Mouse (Mus musculus) intestine, embryonic 14.5 days (tissue): ENCODE data around the gene Lims1. TPM values are rescaled to one million over a fixed set of nuclear protein-coding genes. Genes with fewer than 3 reads are reported as not detected.

ENCODE experiments used
- ATAC-seq: fragments of 200-750 bp; cut with Nextera tagmentation; replicated peaks from 2 replicates; pipeline ENCODE4 v1.8.0; 2017; ENCODE audit warnings: low read depth, moderate number of reproducible peaks, moderate TSS enrichment, moderate library complexity; ENCODE audit not compliant: low FRiP score, low TSS enrichment
- DNase-seq: peaks from one replicate; pipeline ENCODE4 v3.0.0-alpha.2; 2018; ENCODE audit warnings: low spot score
- H3K27ac ChIP-seq: fragments of 300-500 bp; sonication (generic); 2 replicates; pipeline ENCODE4 v1.5.1; 2014; ENCODE audit warnings: low read depth, mild to moderate bottlenecking, control low read depth
- H3K27me3 ChIP-seq: fragments of 300-500 bp; sonication (generic); replicated peaks from 2 replicates; pipeline ENCODE4 v1.6.1; 2014; ENCODE audit warnings: low read length, control low read depth; ENCODE audit not compliant: control insufficient read depth, insufficient read depth
- H3K36me3 ChIP-seq: fragments of 300-500 bp; sonication (generic); 2 replicates; pipeline ENCODE4 v1.6.1; 2014; ENCODE audit warnings: low read length, control low read depth; ENCODE audit not compliant: control insufficient read depth, insufficient read depth
- H3K4me1 ChIP-seq: fragments of 300-500 bp; sonication (generic); replicated peaks from 2 replicates; pipeline ENCODE4 v1.6.1; 2014; ENCODE audit warnings: low read length, control low read depth, mixed read lengths; ENCODE audit not compliant: control insufficient read depth, insufficient read depth
- H3K4me2 ChIP-seq: fragments of 300-500 bp; sonication (generic); 2 replicates; pipeline ENCODE4 v1.6.1; 2014; ENCODE audit warnings: low read length
- H3K4me3 ChIP-seq: fragments of 300-500 bp; sonication (generic); 2 replicates; pipeline ENCODE4 v1.5.1; 2014; ENCODE audit warnings: low read depth, low read length, control low read depth, mixed read lengths
- H3K9ac ChIP-seq: fragments of 300-500 bp; sonication (generic); 2 replicates; pipeline ENCODE4 v1.6.1; 2014; ENCODE audit warnings: mild to moderate bottlenecking, low read length
- H3K9me3 ChIP-seq: fragments of 300-500 bp; sonication (generic); 2 replicates; pipeline ENCODE4 v1.6.1; 2016; ENCODE audit warnings: low read length, control low read depth; ENCODE audit not compliant: control insufficient read depth
- WGBS: fragments of 180-500 bp; shearing (Covaris S2); extraction: QIAGEN DNeasy Blood & Tissue Kit; methylation state at CpG from one replicate; pipeline ENCODE4 v1.1.7; 2014; 5-methylcytosine and 5-hydroxymethylcytosine counted together
- polyA plus RNA-seq: library from polyadenylated mRNA; unstranded; fragments of >200 nt; fragmentation: Nextera tagmentation; extraction: Ambion mirVana; gene quantifications from 2 replicates; pipeline ENCODE4 v1.2.1, GENCODE M21; 2014

Gene Lims1
- polyA plus RNA-seq, 1 experiment from 2014 or later = 134 TPM

DNA sequence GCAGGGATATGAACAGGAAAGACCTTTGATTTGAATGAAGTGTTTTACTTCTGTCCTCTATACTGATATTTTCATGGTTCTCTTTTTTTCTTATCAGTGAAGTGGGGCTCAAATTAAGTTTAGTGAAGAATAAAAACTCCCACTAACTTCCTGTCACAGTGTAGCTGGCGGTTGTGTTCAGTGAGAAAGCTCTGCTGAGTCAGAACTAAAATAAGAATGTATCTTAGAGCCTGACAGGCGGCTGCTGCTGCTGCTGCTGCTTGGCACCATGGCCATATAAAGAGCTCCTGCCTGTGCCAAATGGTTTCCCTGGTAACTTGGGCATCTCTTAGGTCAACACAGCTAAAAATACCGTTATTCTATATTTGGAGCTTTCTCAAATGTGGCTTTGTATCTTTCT lies 60.0 kb downstream of the Lims1 start:
- Histone ChIP-seq H3K9me3 (no peaks in the 10 kb centered on the region), H3K4me2 (no peak overlapping the region), H3K36me3 (no peaks in the 10 kb centered on the region), H3K4me3 (no peak overlapping the region), H3K9ac (no peak overlapping the region), H3K27ac (peak overlapping the region; percentile 86), H3K27me3 (no peaks in the 10 kb centered on the region), H3K4me1 (peaks cover 27% of the 10 kb centered on the region)
- DNase-seq = no peak
- WGBS = 20% methylated on average over 3 of the region's 3 CpGs
- peak; percentile 51; the same call in 1 of the 2 replicates for ATAC-seq

DNA sequence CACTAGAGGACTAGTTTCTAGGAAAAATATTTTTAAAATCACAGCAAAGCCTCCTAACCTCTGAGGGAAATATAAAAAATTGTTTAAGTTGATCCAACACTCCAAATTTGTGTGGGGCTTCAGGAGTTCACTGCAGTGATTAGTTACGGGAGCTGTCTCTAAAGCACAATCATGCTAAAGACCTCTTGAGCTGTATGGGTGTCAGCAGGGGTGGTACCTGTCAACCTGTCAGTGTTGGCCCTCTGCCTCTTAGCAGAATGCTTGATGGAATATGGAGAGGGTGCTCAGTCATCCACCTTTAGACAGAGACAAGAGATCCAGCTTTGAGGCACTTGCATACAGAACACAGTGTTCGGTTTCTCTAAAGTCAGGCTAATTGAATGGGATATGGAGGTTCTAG lies 60.5 kb downstream of the Lims1 start:
- ATAC-seq = no peak
- H3K36me3 ChIP-seq = no peaks in the 10 kb centered on the region
- peak overlapping the region; percentile 86 for H3K27ac ChIP-seq
- H3K27me3 ChIP-seq = no peaks in the 10 kb centered on the region
- DNase-seq = peak; percentile 47
- no peaks in the 10 kb centered on the region for H3K9me3 ChIP-seq
- WGBS = 57% methylated on average over 2 of the region's 2 CpGs
- H3K9ac ChIP-seq = no peak overlapping the region
- H3K4me1 ChIP-seq = peaks cover 27% of the 10 kb centered on the region
- H3K4me2 ChIP-seq = no peak overlapping the region
- H3K4me3 ChIP-seq = no peak overlapping the region

DNA sequence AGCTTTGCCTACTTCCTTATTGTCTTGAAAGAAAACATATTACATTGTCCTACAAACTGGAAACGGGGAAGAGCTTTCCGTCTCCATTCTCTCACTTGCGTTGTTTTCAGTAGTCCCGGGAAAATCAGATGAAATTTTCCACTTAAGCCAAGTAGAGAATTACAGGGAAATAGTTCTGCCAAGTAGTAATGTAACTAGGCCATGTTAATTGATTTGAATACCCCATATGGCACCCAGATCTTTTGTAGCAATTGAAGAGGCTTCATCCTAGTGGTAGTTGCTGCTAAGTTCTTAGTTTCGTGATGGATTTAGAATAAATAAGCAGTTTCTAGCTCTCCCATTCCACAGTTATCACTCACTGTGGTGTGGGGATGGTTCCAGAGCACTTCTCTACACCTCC lies 62.4 kb downstream of the Lims1 start:
- Histone ChIP-seq H3K27me3 (no peaks in the 10 kb centered on the region), H3K9me3 (no peaks in the 10 kb centered on the region), H3K4me3 (no peak overlapping the region), H3K27ac (no peak overlapping the region), H3K4me1 (peaks cover 27% of the 10 kb centered on the region), H3K9ac (no peak overlapping the region), H3K4me2 (no peak overlapping the region), H3K36me3 (no peaks in the 10 kb centered on the region)
- 85% methylated on average over 5 of the region's 5 CpGs for WGBS
- ATAC-seq (no peak), DNase-seq (no peak)

DNA sequence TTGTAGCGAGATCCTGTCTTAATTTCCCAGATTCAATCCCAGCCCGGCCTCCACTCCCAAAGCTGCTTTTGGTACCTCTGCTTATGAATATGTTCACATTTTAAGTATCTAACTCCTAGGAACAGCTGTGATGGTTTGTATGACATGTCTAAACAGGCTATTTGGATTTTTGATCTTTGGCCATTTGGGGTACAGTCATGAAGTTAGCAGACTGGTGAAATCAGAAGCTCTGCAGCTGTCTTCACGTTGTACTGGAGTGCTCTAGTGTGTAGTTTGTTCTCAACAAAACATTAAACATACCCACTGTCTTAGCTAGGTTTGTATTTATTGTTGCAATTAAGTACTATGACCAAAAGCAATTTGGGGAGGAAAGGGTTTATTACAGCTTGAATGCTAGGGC lies 63.7 kb downstream of the Lims1 start:
- no peak overlapping the region for H3K9ac ChIP-seq
- no peak overlapping the region for H3K4me2 ChIP-seq
- H3K36me3 ChIP-seq = no peaks in the 10 kb centered on the region
- peaks cover 21% of the 10 kb centered on the region for H3K4me1 ChIP-seq
- no peaks in the 10 kb centered on the region for H3K27me3 ChIP-seq
- H3K27ac ChIP-seq = no peak overlapping the region
- WGBS = 77% methylated on average over 3 of the region's 3 CpGs
- ATAC-seq (no peak), DNase-seq (no peak)
- H3K9me3 ChIP-seq = no peaks in the 10 kb centered on the region
- H3K4me3 ChIP-seq = no peak overlapping the region

DNA sequence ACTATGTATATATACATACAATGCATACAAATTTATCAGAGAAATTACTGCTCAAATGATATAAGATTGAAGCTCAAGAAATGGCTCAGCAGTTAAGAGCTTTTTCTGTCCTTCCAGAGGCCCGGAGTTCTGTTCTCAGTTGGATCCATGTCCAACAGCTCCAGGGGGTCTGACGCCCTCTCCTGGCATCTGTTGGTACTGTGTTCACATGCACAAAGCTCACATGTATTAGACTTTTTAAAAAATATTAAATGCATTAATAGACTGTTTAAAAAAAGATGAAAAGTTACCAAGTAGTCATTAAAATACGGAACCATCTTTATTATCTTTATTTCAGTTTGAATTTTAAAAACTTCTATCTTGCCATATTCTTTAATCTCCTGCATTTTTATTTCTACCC lies 65.4 kb downstream of the Lims1 start:
- H3K36me3 ChIP-seq = no peaks in the 10 kb centered on the region
- 77% methylated on average over 3 of the region's 3 CpGs for WGBS
- H3K9ac ChIP-seq = no peak overlapping the region

DNA sequence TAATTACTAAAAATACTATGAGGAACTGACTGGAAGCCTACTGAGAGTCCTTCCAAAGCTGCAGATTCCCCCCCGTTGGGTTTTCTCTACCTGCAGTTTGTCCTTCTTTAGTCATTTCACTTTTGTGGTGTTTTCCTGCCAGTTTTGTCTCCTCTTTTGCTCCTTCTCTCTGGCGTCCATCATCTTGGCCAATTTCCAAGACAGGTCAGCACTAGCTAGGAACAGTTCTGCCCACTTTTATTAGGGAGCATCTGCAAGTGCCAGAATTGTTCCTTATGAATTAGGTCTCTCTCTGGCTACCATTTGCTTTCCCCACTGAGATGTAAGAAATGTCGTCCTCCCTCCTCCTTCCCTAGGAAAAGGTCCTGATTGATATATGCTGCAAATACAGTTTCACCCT lies 65.9 kb downstream of the Lims1 start:
- WGBS = 63% methylated on average over 3 of the region's 3 CpGs

More for the DNA sequence above, 65.4 kb downstream of the Lims1 start:
- Histone ChIP-seq H3K9me3 (no peaks in the 10 kb centered on the region), H3K4me1 (peaks cover 12% of the 10 kb centered on the region), H3K4me3 (no peak overlapping the region), H3K27ac (no peak overlapping the region), H3K27me3 (no peaks in the 10 kb centered on the region), H3K4me2 (no peak overlapping the region)
- ATAC-seq (no peak), DNase-seq (no peak)

DNA sequence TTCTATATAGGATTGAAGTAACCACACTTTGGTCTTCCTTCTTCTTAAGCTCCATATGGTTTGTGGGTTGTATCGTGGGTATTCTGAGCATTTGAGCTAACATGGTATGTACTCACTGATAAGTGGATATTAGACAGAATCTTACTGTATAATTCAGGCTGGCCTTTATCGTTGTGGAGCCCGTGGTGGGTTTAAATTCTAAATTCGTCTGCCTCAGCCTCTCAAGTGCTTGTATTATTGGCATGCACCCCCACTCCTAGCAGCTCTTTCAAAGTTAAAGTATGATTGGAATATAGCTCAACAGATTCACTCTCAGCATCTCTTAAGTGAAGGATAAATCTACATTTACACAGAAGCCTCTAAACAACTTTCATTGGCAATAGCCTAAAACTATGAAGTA lies 69.2 kb downstream of the Lims1 start:
- H3K4me1 ChIP-seq = peaks cover 10% of the 10 kb centered on the region
- H3K27ac ChIP-seq = no peak overlapping the region
- H3K4me2 ChIP-seq = no peak overlapping the region
- DNase-seq (no peak), ATAC-seq (no peak)
- no peak overlapping the region for H3K9ac ChIP-seq
- H3K9me3 ChIP-seq = no peaks in the 10 kb centered on the region
- WGBS = 77% methylated on average over 4 of the region's 4 CpGs
- H3K36me3 ChIP-seq = no peaks in the 10 kb centered on the region
- no peaks in the 10 kb centered on the region for H3K27me3 ChIP-seq
- no peak overlapping the region for H3K4me3 ChIP-seq

More for the DNA sequence above, 65.9 kb downstream of the Lims1 start:
- DNase-seq (no peak), ATAC-seq (no peak)
- H3K9ac ChIP-seq = no peak overlapping the region
- no peaks in the 10 kb centered on the region for H3K9me3 ChIP-seq
- H3K4me1 ChIP-seq = peaks cover 11% of the 10 kb centered on the region
- no peaks in the 10 kb centered on the region for H3K36me3 ChIP-seq
- H3K27ac ChIP-seq = no peak overlapping the region
- no peak overlapping the region for H3K4me2 ChIP-seq
- no peak overlapping the region for H3K4me3 ChIP-seq
- no peaks in the 10 kb centered on the region for H3K27me3 ChIP-seq

DNA sequence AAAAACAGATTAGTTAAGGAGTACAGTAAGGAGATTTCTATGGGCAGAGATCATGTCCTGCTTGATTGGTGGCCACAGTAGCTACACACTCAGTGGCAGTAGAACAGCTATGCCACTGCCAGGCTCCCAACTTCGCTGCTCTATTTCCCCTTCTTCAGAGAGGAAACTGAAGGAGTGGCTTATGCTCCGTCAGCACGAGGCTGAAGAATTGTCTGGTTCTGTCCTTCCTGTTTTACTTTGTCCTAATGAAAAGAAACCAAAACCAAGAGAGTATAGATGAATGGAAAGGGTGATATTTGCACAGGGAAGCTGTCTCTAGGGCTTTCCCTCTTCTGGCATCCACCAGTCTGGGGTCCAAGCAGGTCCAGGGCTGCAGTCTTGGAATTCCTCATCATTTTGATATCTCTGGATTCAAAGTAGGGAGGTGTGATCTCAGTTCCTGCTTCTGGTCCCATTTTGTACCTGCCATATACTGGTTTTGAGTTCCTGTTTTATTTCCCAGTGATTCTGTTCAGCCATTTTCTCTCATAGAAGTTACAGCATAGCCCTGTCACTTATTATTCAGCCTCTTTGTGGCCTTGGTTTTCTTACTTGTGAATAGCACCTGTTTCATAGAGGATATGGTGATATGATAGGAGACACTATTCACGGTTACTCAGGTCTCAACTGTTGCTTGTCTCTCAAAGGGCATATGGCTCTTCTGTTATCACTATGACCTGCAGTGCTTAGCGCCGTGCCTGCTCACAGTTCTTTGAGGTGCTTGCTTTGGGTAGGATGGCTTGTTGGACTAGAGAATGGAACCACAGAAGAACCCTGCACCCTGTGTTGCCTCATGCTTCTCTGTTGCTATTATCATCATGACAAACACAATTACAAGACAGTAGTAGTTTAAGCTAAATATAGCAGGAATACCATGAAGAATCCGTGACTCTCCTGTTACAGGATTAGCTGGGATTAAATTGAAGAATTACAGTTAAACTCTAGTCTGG lies 70.1 kb downstream of the Lims1 start:
- no peak for DNase-seq
- Histone ChIP-seq H3K36me3 (no peaks in the 10 kb centered on the region), H3K9ac (no peak overlapping the region), H3K4me1 (peaks cover 10% of the 10 kb centered on the region), H3K4me3 (no peak overlapping the region), H3K27me3 (no peaks in the 10 kb centered on the region), H3K9me3 (no peaks in the 10 kb centered on the region), H3K27ac (no peak overlapping the region; the same call in 1 of the 2 replicates), H3K4me2 (no peak overlapping the region)
- 79% methylated on average over 7 of the region's 7 CpGs for WGBS
- no peak for ATAC-seq
